Mouse (Mus musculus): ENCODE results near the gene Ftl1-ps1.

Gene Ftl1-ps1

GRCm38 (mm10) chr13:74399298-74399839, at the start of gene Ftl1-ps1:
Ftl1-ps1 (plus strand) TSS chr13:74399694.
- DNase-seq (ENCODE audit: low read depth, low spot score), result no peak

GRCm38 (mm10) chr13:74350435-74350906, 49.0 kb upstream of the Ftl1-ps1 start:
- DNase-seq (ENCODE audit: low read depth, low spot score), result no peak

DNA sequence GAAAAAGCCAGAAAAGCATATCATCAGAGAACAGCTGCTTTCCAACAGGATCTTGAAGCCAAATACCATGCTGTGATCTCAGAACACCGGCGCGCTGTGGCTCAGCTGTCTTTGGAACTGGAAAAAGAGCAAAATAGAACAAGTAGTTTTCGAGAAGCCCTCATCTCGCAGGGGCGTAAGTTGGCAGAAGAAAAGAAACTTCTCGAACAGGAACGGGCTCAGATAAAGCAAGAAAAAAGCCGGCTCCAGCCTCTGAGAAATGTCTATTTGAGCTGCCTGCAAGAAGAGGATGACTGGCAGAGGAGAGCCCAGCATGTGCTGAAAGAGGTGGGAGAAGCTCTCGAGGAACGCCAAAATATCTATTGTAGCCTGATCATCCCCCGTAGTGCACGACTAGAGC, 43.0 kb upstream of the Ftl1-ps1 start:
- DNase-seq (ENCODE audit: low read depth, low spot score), result no peak

DNA sequence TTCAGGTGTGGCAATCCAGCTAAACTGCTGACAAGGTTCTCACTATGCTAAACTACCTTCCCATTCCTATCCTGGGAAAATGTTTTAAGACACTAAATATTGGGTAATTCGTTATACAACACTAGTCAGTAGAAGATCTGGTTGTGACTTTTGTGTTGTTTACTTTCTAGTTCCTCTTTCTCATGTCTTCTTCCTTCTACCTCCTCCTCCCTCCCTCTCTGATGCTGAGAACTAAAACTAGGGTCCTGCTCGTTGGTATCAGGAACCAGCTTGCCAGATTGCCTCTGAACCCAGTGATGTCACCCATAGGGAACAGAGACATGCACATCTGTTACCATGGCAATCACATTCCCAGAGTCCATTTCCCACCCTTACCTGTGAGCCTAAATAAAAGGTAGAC, 37.3 kb upstream of the Ftl1-ps1 start:
- peak; percentile 50 for DNase-seq (ENCODE audit: low read depth, low spot score)

- DNase-seq (ENCODE audit: low read depth, low spot score), result no peak
These were observed 36.2 kb upstream of the Ftl1-ps1 start for GRCm38 (mm10) chr13:74363176-74363858.

- no peak for DNase-seq (ENCODE audit: low read depth, low spot score)
These were observed 35.6 kb upstream of the Ftl1-ps1 start, which contains the start of gene Lrrc14b for GRCm38 (mm10) chr13:74363859-74364235. Lrrc14b (minus strand) TSS chr13:74364005.

DNA sequence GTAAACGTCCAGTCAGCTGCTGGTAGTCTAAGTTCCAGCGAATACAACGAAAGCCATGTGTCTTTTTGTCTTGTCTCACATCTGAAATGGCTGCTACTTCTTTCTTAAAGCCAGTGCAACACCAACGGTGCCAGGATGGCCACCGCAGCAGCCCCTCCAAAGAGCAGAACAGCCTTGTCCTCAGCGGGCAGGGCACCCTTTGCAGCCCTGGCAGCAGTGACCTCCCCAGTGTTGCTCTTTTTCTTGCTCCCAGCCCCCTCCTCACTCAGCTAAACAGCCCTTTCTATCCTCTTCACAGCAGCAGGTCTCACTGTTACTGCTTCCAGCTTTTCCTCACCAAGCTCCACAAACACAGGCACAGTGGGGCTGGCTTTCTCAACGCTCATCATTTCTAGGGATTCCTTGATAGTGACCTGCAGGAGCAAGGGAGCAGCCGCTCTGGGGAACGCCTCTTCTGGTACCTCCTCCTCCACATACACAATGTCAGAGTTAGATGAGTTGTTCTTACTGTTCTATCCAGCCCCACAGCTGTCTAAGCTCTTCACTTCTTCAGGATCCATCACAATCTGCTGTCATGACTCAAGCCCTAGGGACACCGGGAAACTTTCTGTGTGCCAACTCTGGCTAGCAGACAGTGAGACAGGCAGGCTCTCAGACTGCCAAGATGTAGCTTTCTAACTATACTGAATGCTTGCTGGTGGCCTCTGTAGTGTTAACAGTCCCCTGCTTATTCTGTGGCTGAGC, 17.8 kb upstream of the Ftl1-ps1 start:
- no peak for DNase-seq (ENCODE audit: low read depth, low spot score)

DNA sequence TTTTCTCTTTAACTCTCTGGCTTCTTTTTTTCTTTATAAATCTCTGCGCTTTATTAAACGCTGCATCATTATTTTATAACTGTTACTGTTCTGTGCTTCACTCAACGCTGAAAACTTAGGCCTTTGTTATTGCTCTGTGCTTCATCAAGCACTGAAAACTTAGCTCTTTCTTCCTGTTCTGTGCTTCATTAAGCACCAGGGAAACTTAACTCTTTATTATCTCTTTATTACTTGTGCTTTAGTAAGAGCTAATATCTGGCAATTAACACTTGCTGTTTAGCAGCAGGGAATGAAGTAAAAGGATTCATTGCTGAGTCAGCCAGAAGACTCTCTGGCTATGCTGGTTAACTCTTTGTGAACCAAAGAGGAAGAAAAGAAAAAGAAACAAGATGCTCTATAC, 17.2 kb upstream of the Ftl1-ps1 start:
- DNase-seq (ENCODE audit: low read depth, low spot score), result no peak

GRCm38 (mm10) chr13:74389730-74390129, 9.8 kb upstream of the Ftl1-ps1 start:
- DNase-seq (ENCODE audit: low read depth, low spot score), result no peak

DNA sequence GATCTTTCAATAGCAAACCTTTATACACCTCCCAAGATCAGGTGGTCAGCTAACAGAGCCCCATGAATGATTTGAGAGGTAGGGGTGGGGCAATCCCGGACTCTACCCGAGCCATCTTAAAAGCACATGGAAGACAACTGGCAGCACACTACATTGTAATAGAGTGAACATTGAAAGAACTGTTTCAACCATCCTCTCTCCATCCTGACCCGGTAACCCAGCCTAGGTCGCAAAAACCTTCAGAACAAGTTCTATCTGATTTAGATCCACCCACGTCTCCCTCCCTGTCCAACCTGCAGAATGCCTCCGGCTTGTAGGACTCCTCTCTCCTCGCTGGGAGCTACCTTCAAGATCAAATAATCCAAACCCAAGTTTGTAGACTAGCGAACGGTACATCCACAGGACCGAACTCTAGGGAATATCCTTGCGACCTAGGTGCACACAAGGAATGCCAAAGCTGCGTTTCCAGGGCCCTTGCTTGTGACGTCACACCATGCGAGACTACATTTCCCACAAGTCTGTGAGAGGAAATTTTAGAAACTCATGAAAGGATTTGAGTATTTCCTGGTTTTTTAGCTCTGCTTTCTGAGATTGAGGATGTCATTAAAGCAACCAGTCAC, 9.0 kb upstream of the Ftl1-ps1 start, which contains the start of gene Zfp72:
TSS of gene Zfp72 (minus strand) at position 466 of the 620 bp plus-strand sequence.
- DNase-seq (ENCODE audit: low read depth, low spot score), result peak; percentile 71

DNA sequence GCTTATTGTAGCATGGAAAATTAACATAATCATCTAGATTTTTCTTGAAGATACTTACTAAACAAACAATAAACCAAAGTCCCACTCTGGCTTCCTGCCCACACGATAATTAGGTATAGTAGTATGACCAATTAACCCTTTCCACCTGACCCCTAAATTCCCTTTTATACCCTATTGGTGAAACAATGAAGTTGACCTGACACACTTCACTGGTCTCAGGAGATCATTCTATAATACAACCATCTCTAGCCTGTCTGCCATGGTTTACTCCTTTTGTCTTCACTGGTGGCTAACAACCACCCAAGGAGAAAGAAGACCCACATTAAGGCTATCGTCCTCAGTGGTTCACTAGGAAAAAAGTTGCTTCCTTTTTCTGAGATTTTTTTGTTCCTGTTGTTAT, 8.3 kb upstream of the Ftl1-ps1 start:
- DNase-seq (ENCODE audit: low read depth, low spot score), result no peak

DNA sequence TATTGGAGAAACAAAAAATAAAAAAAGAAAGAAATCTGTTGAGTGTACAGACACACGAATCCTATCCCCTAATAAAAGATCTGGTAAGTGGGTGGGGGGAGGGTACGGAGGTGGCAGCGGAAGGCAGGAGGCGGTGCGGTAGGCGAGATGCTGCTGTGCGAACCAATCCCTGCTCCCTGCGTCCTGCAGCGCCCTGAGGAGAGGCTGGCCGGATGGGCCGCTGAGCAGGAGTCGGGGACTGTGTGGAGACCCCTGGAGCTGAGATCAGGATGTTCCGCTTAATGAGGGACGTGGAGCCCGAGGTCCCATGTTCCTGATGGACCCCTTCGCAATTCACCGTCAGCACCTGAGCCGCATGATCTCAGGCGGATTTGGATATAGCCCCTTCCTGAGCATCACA, 40.4 kb downstream of the Ftl1-ps1 start:
- DNase-seq (ENCODE audit: low read depth, low spot score), result no peak

All from A20 (cell line).